Mouse (Mus musculus) hindbrain, embryonic 16.5 days (tissue): ENCODE data around the gene Ocln. TPM values are rescaled to one million over a fixed set of nuclear protein-coding genes. Genes with fewer than 3 reads are reported as not detected.

Source experiments
- ATAC-seq: fragments of 200-750 bp; cut with Nextera tagmentation; 2 replicates; pipeline ENCODE4 v1.8.0; 2017; ENCODE audit warnings: moderate TSS enrichment, moderate library complexity
- H3K27ac ChIP-seq: fragments of 300-500 bp; sonication (generic); 2 replicates; pipeline ENCODE4 v1.5.1; 2014; ENCODE audit warnings: low read depth, mild to moderate bottlenecking, control low read depth, low read length, moderate library complexity
- H3K27me3 ChIP-seq: fragments of 300-500 bp; sonication (generic); replicated peaks from 2 replicates; pipeline ENCODE4 v1.6.1; 2014; ENCODE audit warnings: low read length; ENCODE audit not compliant: control insufficient read depth, insufficient read depth
- H3K36me3 ChIP-seq: fragments of 300-500 bp; sonication (generic); 2 replicates; pipeline ENCODE4 v1.6.1; 2014; ENCODE audit warnings: mild to moderate bottlenecking, low read length, moderate library complexity, mixed read lengths; ENCODE audit not compliant: control insufficient read depth, insufficient read depth
- H3K4me1 ChIP-seq: fragments of 300-500 bp; sonication (generic); 2 replicates; pipeline ENCODE4 v1.6.1; 2014; ENCODE audit warnings: low read depth, low read length; ENCODE audit not compliant: control insufficient read depth, insufficient read depth
- H3K4me2 ChIP-seq: fragments of 300-500 bp; sonication (generic); 2 replicates; pipeline ENCODE4 v1.6.1; 2014; ENCODE audit warnings: mild to moderate bottlenecking, low read length, control low read depth, moderate library complexity
- H3K4me3 ChIP-seq: fragments of 300-500 bp; sonication (generic); 2 replicates; pipeline ENCODE4 v1.5.1; 2014; ENCODE audit warnings: mild to moderate bottlenecking, low read length, control low read depth, moderate library complexity
- H3K9ac ChIP-seq: fragments of 300-500 bp; sonication (generic); 2 replicates; pipeline ENCODE4 v1.6.1; 2014; ENCODE audit warnings: low read depth, mild to moderate bottlenecking, control low read depth, low read length, moderate library complexity
- H3K9me3 ChIP-seq: fragments of 300-500 bp; sonication (generic); 2 replicates; pipeline ENCODE4 v1.6.1; 2014; ENCODE audit warnings: mild to moderate bottlenecking, low read length, moderate library complexity; ENCODE audit not compliant: control insufficient read depth
- WGBS: fragments of 180-500 bp; shearing (Covaris S2); extraction: QIAGEN DNeasy Blood & Tissue Kit; methylation state at CpG from one replicate; pipeline ENCODE4 v1.1.7; 2014; 5-methylcytosine and 5-hydroxymethylcytosine counted together
- polyA plus RNA-seq: library from polyadenylated mRNA; unstranded; fragments of >200 nt; fragmentation: Nextera tagmentation; extraction: Ambion mirVana; gene quantifications from 2 replicates; pipeline ENCODE4 v1.2.1, GENCODE M21; 2015

Ocln gene
- polyA plus RNA-seq, 1 experiment from 2014 or later, result 15.1 TPM

DNA sequence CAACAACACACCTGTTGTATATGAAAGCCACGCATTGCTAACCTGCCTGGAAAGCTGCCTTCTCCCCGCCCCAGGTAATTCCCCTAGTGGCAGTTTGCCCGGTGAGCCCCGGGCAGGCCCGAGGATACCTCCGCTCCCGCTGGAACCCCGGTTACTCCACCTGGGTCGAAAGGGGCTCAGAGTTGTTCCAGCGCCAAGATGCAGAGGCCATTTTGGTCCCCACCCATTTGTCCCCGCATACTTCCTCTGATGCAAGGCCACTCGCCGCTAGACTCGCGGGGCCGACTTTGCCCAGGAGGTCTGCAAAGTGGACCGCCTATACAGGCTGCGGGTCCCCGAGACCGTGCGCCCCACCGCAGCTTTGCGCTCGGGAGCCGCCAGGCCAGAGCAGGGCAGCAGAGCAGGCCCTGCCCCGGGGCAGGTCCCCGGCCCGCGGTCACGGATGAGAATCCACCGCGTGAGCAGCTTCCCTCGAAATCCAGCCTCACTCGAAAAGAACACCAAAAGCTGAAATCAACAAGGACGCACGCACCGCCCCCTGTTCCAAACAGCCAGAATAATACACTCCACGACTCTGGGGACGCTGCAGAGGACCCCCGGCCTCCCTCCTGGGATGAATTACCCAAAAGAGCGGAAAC is 1.0 kb downstream of the Ocln start:
- Histone ChIP-seq H3K9me3 (no peaks in the 10 kb centered on the region), H3K9ac (peak overlapping the region; percentile 71), H3K27me3 (peaks cover 35% of the 10 kb centered on the region), H3K4me3 (peak overlapping the region; percentile 80), H3K4me1 (peaks cover 15% of the 10 kb centered on the region), H3K27ac (peak overlapping the region; percentile 29; the same call in 1 of the 2 replicates), H3K4me2 (peak overlapping the region; percentile 99), H3K36me3 (no peaks in the 10 kb centered on the region)
- 1% methylated on average over 36 of the region's 41 CpGs for whole genome bisulfite sequencing
- ATAC-seq, result peak; percentile 41

DNA sequence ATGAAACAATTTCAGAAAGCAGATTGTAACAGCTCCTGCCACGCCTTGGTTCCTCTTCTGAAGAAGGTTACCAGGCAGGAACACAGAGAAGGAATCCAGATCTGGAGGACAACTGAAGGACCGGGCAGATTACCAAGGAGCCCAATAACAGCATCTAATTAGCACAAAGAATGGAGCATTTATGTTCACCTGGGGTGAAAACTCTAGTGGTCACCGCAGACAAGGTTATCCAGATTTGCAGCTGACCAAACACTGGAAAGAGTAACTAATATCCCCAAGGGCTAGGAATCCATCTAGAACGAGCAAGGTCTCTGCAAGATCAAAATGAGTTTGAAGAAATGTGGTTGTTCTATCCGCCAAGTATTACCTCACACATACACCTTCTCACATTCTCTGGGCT is 5.2 kb downstream of the Ocln start:
- no peak overlapping the region for H3K9ac ChIP-seq
- no peaks in the 10 kb centered on the region for H3K36me3 ChIP-seq
- ATAC-seq, result no peak
- no peak overlapping the region for H3K4me3 ChIP-seq
- WGBS, result 85% methylated on average over 5 of the region's 5 CpGs
- no peaks in the 10 kb centered on the region for H3K9me3 ChIP-seq
- H3K4me2 ChIP-seq, result no peak overlapping the region
- H3K27me3 ChIP-seq, result peaks cover 24% of the 10 kb centered on the region
- H3K4me1 ChIP-seq, result peaks cover 7% of the 10 kb centered on the region
- no peak overlapping the region for H3K27ac ChIP-seq

DNA sequence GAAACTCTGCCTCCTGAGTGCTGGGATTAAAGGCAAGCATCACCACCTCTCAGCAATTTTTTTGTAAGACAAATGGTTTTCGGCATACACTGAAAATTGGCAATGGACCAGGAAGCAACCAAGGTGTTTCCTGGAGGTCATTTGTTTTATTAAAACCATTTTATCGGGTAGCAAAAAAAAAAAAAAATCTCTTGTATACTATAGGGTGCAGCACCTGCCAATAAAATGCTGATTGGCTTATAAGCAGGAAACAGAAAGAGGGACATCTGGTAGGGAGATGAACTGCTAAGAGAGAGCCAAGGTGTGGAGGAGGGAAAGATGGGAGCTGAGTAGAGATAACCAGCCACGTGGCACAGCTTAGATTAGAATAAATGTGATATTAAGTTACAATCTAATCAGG is 7.0 kb downstream of the Ocln start:
- Histone ChIP-seq H3K9ac (no peak overlapping the region), H3K4me3 (no peak overlapping the region), H3K36me3 (no peaks in the 10 kb centered on the region), H3K27me3 (peaks cover 7% of the 10 kb centered on the region), H3K9me3 (no peaks in the 10 kb centered on the region), H3K27ac (no peak overlapping the region), H3K4me1 (no peaks in the 10 kb centered on the region), H3K4me2 (no peak overlapping the region)
- ATAC-seq, result peak; percentile 67; the same call in 1 of the 2 replicates
- 82% methylated on average over 3 of the region's 3 CpGs for WGBS

GRCm38 (mm10) chr13:100544220-100544662 is 8.3 kb downstream of the Ocln start:
- Histone ChIP-seq H3K36me3 (no peaks in the 10 kb centered on the region), H3K9ac (no peak overlapping the region), H3K9me3 (no peaks in the 10 kb centered on the region), H3K27ac (no peak overlapping the region), H3K4me1 (no peaks in the 10 kb centered on the region), H3K27me3 (no peaks in the 10 kb centered on the region), H3K4me2 (no peak overlapping the region), H3K4me3 (no peak overlapping the region)
- WGBS, result 79% methylated on average over 4 of the region's 4 CpGs
- ATAC-seq, result no peak

- ATAC-seq, result no peak
- Histone ChIP-seq H3K27me3 (no peaks in the 10 kb centered on the region), H3K36me3 (no peaks in the 10 kb centered on the region), H3K9ac (no peak overlapping the region), H3K4me1 (no peaks in the 10 kb centered on the region), H3K9me3 (no peaks in the 10 kb centered on the region), H3K4me2 (no peak overlapping the region), H3K4me3 (no peak overlapping the region), H3K27ac (no peak overlapping the region)
- WGBS, result 86% methylated on average over 10 of the region's 10 CpGs
Observed at GRCm38 (mm10) chr13:100543011-100543767, 9.3 kb downstream of the Ocln start.

- ATAC-seq, result no peak
- no peaks in the 10 kb centered on the region for H3K9me3 ChIP-seq
- H3K9ac ChIP-seq, result no peak overlapping the region
- WGBS, result 86% methylated on average over 3 of the region's 3 CpGs
- no peak overlapping the region for H3K4me3 ChIP-seq
- H3K4me2 ChIP-seq, result no peak overlapping the region
- H3K27ac ChIP-seq, result no peak overlapping the region
- H3K27me3 ChIP-seq, result no peaks in the 10 kb centered on the region
- H3K36me3 ChIP-seq, result no peaks in the 10 kb centered on the region
- no peaks in the 10 kb centered on the region for H3K4me1 ChIP-seq
Observed at GRCm38 (mm10) chr13:100536149-100536548, 16.4 kb downstream of the Ocln start.

DNA sequence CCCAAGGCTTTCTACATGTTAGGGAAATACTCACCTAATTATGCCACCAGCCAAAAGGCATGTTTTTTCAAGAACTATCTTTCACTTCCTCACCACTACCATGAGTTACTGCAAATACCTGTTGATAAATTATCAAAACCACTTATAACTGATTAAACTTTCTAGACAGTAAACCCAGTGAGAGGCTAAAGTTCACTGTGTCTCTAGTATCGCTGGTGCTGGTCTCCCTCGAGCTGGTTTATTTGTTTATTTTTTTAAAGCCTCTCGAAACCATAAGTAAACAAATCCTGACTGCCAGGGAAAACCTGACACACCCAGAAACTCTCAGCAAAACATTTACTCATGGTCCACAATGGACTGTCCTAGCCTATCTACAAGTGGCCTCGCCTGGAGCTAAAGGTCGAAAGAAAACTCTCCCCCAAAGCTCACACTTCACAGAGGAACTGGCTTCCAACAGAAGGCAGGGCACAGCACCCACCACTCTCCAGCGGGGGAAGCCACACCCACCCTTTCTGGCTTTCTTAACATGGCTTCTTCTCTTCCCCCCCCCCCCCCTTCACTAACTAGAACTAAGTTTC is 19.6 kb downstream of the Ocln start:
- ATAC-seq, result no peak
- Histone ChIP-seq H3K9me3 (no peaks in the 10 kb centered on the region), H3K27ac (no peak overlapping the region), H3K4me1 (no peaks in the 10 kb centered on the region), H3K4me2 (no peak overlapping the region), H3K9ac (no peak overlapping the region), H3K36me3 (no peaks in the 10 kb centered on the region), H3K4me3 (no peak overlapping the region), H3K27me3 (no peaks in the 10 kb centered on the region)
- 73% methylated on average over 6 of the region's 6 CpGs for WGBS

GRCm38 (mm10) chr13:100526649-100527038 is 25.9 kb downstream of the Ocln start:
- Histone ChIP-seq H3K27ac (no peak overlapping the region), H3K4me3 (no peak overlapping the region), H3K36me3 (no peaks in the 10 kb centered on the region), H3K4me2 (no peak overlapping the region), H3K27me3 (no peaks in the 10 kb centered on the region), H3K9me3 (no peaks in the 10 kb centered on the region), H3K4me1 (no peaks in the 10 kb centered on the region), H3K9ac (no peak overlapping the region)
- WGBS, result 69% methylated on average over 6 of the region's 6 CpGs
- ATAC-seq, result no peak

DNA sequence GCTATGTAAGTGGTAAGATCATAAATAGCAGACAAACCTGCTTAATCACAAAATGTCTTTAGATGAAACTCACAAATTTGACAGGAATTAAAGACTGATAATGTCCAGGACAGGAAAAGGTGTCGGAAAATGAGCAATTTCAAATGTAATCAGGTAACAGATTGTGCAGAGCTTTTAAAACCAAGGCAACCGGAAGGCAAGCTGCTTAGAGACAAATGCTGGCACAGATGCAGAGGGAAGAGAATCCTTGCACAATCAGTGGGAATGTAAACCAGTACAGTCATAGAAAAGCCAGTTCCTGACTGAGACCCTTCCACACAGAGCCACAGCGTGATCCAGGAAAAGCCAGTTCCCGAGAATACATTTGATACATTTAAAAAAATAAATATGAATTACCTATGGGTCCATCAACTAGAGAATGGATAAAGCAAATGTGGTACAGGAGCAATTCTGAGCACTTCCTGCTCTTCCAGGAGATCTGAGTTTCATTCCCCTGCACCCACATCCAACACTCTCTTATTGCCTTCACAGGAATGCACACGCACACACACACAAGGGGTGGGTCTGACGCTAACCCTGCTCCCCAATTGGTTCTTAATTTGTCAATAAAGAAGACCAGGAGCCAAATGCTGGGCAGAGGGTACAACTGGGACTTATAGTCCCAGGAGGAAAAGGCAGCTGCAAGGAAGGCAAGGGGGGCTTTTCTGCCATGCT is 26.4 kb downstream of the Ocln start:
- Histone ChIP-seq H3K36me3 (no peaks in the 10 kb centered on the region), H3K4me1 (no peaks in the 10 kb centered on the region), H3K27me3 (no peaks in the 10 kb centered on the region), H3K9ac (no peak overlapping the region), H3K27ac (no peak overlapping the region), H3K4me3 (no peak overlapping the region), H3K4me2 (no peak overlapping the region), H3K9me3 (no peaks in the 10 kb centered on the region)
- WGBS, result 69% methylated on average over 6 of the region's 6 CpGs
- no peak; the same call in 1 of the 2 replicates for ATAC-seq
